Mouse (Mus musculus) gastrocnemius, postnatal 4 days (tissue): ENCODE measurements around the gene Plac9b. TPM values are rescaled to one million over a fixed set of nuclear protein-coding genes. Genes with fewer than 3 reads are reported as not detected.
"Not testable (repeated sequence)": the region's sequence is repeated elsewhere in the genome, so short reads cannot be mapped to it uniquely, and the experiment has no call there.

Source experiments
- DNase-seq, 2 experiments: peaks; one replicate each; pipeline ENCODE4 v3.0.0; 2021 to 2022; ENCODE audit warnings: low spot score in 2 of 2, mixed read lengths in 2 of 2
- long read RNA-seq, 2 experiments: library from polyadenylated mRNA; stranded (forward); transcript quantifications; one replicate each; pipeline ENCODE4 v2.0.0; 2021
- total RNA-seq, 2 experiments: library from RNA; stranded (reverse); gene quantifications; 2 replicates each; pipeline ENCODE4 v1.2.3; 2021

The Plac9b gene
- total RNA-seq: 100 to 1,000 TPM; 193 to 206 TPM
- long read RNA-seq, experiment 1, transcript Plac9b-203 (4 exons, 1,040 nt): major isoform, 32 of 36 reads
- long read RNA-seq, experiment 1, partial matches to known transcripts: 1 of 36 reads
- long read RNA-seq, experiment 1, other reads (novel, unspliced or antisense): 0 of 36 reads
- long read RNA-seq, experiment 2, transcript Plac9b-203 (4 exons, 1,040 nt): major isoform, 46 of 48 reads
- long read RNA-seq, experiment 2, partial matches to known transcripts: 0 of 48 reads
- long read RNA-seq, experiment 2, other reads (novel, unspliced or antisense): 1 of 48 reads

GRCm38 (mm10) chr14:26182380-26182779 lies at the start of gene Plac9b:
TSS of gene Plac9b (minus strand) at chr14:26182480.
- not testable (repeated sequence) for DNase-seq

GRCm38 (mm10) chr14:26216233-26217000 lies 34.1 kb upstream of the Plac9b start:
- DNase-seq: not testable (repeated sequence)

- DNase-seq: not testable (repeated sequence)
Measured at GRCm38 (mm10) chr14:26206926-26207247, 24.6 kb upstream of the Plac9b start, which contains the start of gene Tmem254b. TSS of gene Tmem254b (minus strand) at chr14:26207041.

- DNase-seq: not testable (repeated sequence)
Measured at GRCm38 (mm10) chr14:26206197-26206925, 24.1 kb upstream of the Plac9b start.

- not testable (repeated sequence) for DNase-seq
Measured at GRCm38 (mm10) chr14:26197851-26198250, 15.6 kb upstream of the Plac9b start.

- not testable (repeated sequence) for DNase-seq
Measured at GRCm38 (mm10) chr14:26188361-26188760, 6.1 kb upstream of the Plac9b start.

GRCm38 (mm10) chr14:26186638-26187037 lies 4.4 kb upstream of the Plac9b start:
- DNase-seq: not testable (repeated sequence)

- not testable (repeated sequence) for DNase-seq
Measured at GRCm38 (mm10) chr14:26181660-26182059, 620 bp downstream of the Plac9b start.

GRCm38 (mm10) chr14:26175028-26175427 lies 7.3 kb downstream of the Plac9b start:
- DNase-seq: not testable (repeated sequence)

GRCm38 (mm10) chr14:26173955-26174354 lies 8.3 kb downstream of the Plac9b start:
- DNase-seq: not testable (repeated sequence)

GRCm38 (mm10) chr14:26165266-26165665 lies 17.0 kb downstream of the Plac9b start:
- DNase-seq: not testable (repeated sequence)

- not testable (repeated sequence) for DNase-seq
Measured at GRCm38 (mm10) chr14:26162423-26162822, 19.9 kb downstream of the Plac9b start.

GRCm38 (mm10) chr14:26161156-26161555 lies 21.1 kb downstream of the Plac9b start:
- DNase-seq: not testable (repeated sequence)

- DNase-seq: not testable (repeated sequence)
Measured at GRCm38 (mm10) chr14:26156032-26156431, 26.2 kb downstream of the Plac9b start.

GRCm38 (mm10) chr14:26147095-26147494 lies 35.2 kb downstream of the Plac9b start:
- DNase-seq: not testable (repeated sequence)

- not testable (repeated sequence) for DNase-seq
Measured at GRCm38 (mm10) chr14:26119095-26119494, 63.2 kb downstream of the Plac9b start.

- DNase-seq: not testable (repeated sequence)
Measured at GRCm38 (mm10) chr14:26118550-26119000, 63.7 kb downstream of the Plac9b start.

- DNase-seq: not testable (repeated sequence)
Measured at GRCm38 (mm10) chr14:26118150-26118549, 64.1 kb downstream of the Plac9b start, which contains the start of gene Duxbl2. TSS of gene Duxbl2 (plus strand) at chr14:26118349.
